Mouse (Mus musculus) hindbrain, embryonic 11.5 days (tissue): ENCODE results near the gene Sri. TPM values are rescaled to one million over a fixed set of nuclear protein-coding genes. Genes with fewer than 3 reads are reported as not detected.
"Not testable (repeated sequence)": the region's sequence is repeated elsewhere in the genome, so short reads cannot be mapped to it uniquely, and the experiment has no call there.

Source experiments
- ATAC-seq: fragments of 200-750 bp; cut with Nextera tagmentation; 2 replicates; pipeline ENCODE4 v1.8.0; 2017; ENCODE audit warnings: mild to moderate bottlenecking, moderate TSS enrichment, moderate library complexity; ENCODE audit not compliant: low FRiP score
- DNase-seq: peaks from one replicate; pipeline ENCODE4 v3.0.0-alpha.2; 2015; ENCODE audit warnings: low spot score
- H3K27ac ChIP-seq: fragments of 300-500 bp; sonication (generic); 2 replicates; pipeline ENCODE4 v1.5.1; 2014; ENCODE audit warnings: mild to moderate bottlenecking, low read depth, low read length
- H3K27me3 ChIP-seq: fragments of 300-500 bp; sonication (generic); 2 replicates; pipeline ENCODE4 v1.6.1; 2014; ENCODE audit warnings: mild to moderate bottlenecking, low read length, moderate library complexity, mixed read lengths; ENCODE audit not compliant: control insufficient read depth, insufficient read depth
- H3K36me3 ChIP-seq: fragments of 300-500 bp; sonication (generic); 2 replicates; pipeline ENCODE4 v1.6.1; 2014; ENCODE audit warnings: mild to moderate bottlenecking, low read length, moderate library complexity, mixed read lengths; ENCODE audit not compliant: control insufficient read depth, insufficient read depth
- H3K4me1 ChIP-seq: fragments of 300-500 bp; sonication (generic); replicated peaks from 2 replicates; pipeline ENCODE4 v1.6.1; 2014; ENCODE audit warnings: low read length, mixed read lengths; ENCODE audit not compliant: control insufficient read depth, insufficient read depth
- H3K4me2 ChIP-seq: fragments of 300-500 bp; sonication (generic); replicated peaks from 2 replicates; pipeline ENCODE4 v1.6.1; 2014; ENCODE audit warnings: mild to moderate bottlenecking, low read depth, low read length
- H3K4me3 ChIP-seq: fragments of 300-500 bp; sonication (generic); 2 replicates; pipeline ENCODE4 v1.5.1; 2014; ENCODE audit warnings: low read depth, low read length
- H3K9ac ChIP-seq: fragments of 300-500 bp; sonication (generic); 2 replicates; pipeline ENCODE4 v1.6.1; 2014; ENCODE audit warnings: low read depth, low read length
- H3K9me3 ChIP-seq: fragments of 300-500 bp; sonication (generic); 2 replicates; pipeline ENCODE4 v1.6.1; 2016; ENCODE audit warnings: low read length; ENCODE audit not compliant: control insufficient read depth
- WGBS: fragments of 180-500 bp; shearing (Covaris S2); extraction: QIAGEN DNeasy Blood & Tissue Kit; methylation state at CpG from one replicate; pipeline ENCODE4 v1.1.7; 2014; 5-methylcytosine and 5-hydroxymethylcytosine counted together
- polyA plus RNA-seq: library from polyadenylated mRNA; unstranded; fragments of >200 nt; fragmentation: Nextera tagmentation; extraction: Ambion mirVana; gene quantifications from 2 replicates; pipeline ENCODE4 v1.2.1, GENCODE M21; 2014

Gene Sri
- 183 and 187 TPM in 2 replicates for polyA plus RNA-seq

GRCm38 (mm10) chr5:8045855-8046254 lies at the start of gene Sri:
TSS of gene Sri (plus strand) at chr5:8046078.
- H3K9me3 ChIP-seq = no peaks in the 10 kb centered on the region
- 85% methylated on average over 6 of the region's 6 CpGs for WGBS
- no peaks in the 10 kb centered on the region for H3K27me3 ChIP-seq
- no peaks in the 10 kb centered on the region for H3K36me3 ChIP-seq
- H3K4me2 ChIP-seq = no peak within 1 kb of the TSS
- DNase-seq = no peak
- no peak within 1 kb of the TSS for H3K9ac ChIP-seq
- no peak within 1 kb of the TSS for H3K4me3 ChIP-seq
- ATAC-seq = no peak
- no peak within 1 kb of the TSS for H3K27ac ChIP-seq
- no peaks in the 10 kb centered on the region for H3K4me1 ChIP-seq

GRCm38 (mm10) chr5:7996401-7997044 lies 49.4 kb upstream of the Sri start:
- Histone ChIP-seq H3K4me1 (no peaks in the 10 kb centered on the region), H3K4me3 (no peak overlapping the region), H3K27ac (no peak overlapping the region), H3K9me3 (no peaks in the 10 kb centered on the region), H3K4me2 (no peak overlapping the region), H3K9ac (no peak overlapping the region), H3K27me3 (no peaks in the 10 kb centered on the region), H3K36me3 (no peaks in the 10 kb centered on the region)
- ATAC-seq (peak; percentile 48; the same call in 1 of the 2 replicates), DNase-seq (peak; percentile 41)
- WGBS = 60% methylated on average over 8 of the region's 8 CpGs

GRCm38 (mm10) chr5:7997086-7997485 lies 48.8 kb upstream of the Sri start:
- ATAC-seq (no peak), DNase-seq (no peak)
- WGBS = 87% methylated on average over 2 of the region's 2 CpGs
- Histone ChIP-seq H3K9ac (no peak overlapping the region), H3K27ac (no peak overlapping the region), H3K36me3 (no peaks in the 10 kb centered on the region), H3K9me3 (no peaks in the 10 kb centered on the region), H3K4me2 (no peak overlapping the region), H3K4me1 (no peaks in the 10 kb centered on the region), H3K4me3 (no peak overlapping the region), H3K27me3 (no peaks in the 10 kb centered on the region)

- no peak for DNase-seq
- H3K36me3 ChIP-seq = no peaks in the 10 kb centered on the region
- H3K4me3 ChIP-seq = no peak overlapping the region
- no peak for ATAC-seq
- WGBS = 87% methylated on average over 10 of the region's 10 CpGs
- no peaks in the 10 kb centered on the region for H3K4me1 ChIP-seq
- no peak overlapping the region for H3K9ac ChIP-seq
- no peak overlapping the region for H3K4me2 ChIP-seq
- no peaks in the 10 kb centered on the region for H3K27me3 ChIP-seq
- no peaks in the 10 kb centered on the region for H3K9me3 ChIP-seq
- no peak overlapping the region for H3K27ac ChIP-seq
These were observed 45.4 kb upstream of the Sri start for GRCm38 (mm10) chr5:8000466-8000865.

GRCm38 (mm10) chr5:8002827-8003226 lies 43.1 kb upstream of the Sri start:
- H3K36me3 ChIP-seq = no peaks in the 10 kb centered on the region
- no peak for DNase-seq
- H3K4me1 ChIP-seq = no peaks in the 10 kb centered on the region
- H3K4me3 ChIP-seq = no peak overlapping the region
- H3K27me3 ChIP-seq = no peaks in the 10 kb centered on the region
- ATAC-seq = no peak
- H3K27ac ChIP-seq = no peak overlapping the region
- H3K4me2 ChIP-seq = no peak overlapping the region
- no peak overlapping the region for H3K9ac ChIP-seq
- H3K9me3 ChIP-seq = no peaks in the 10 kb centered on the region

GRCm38 (mm10) chr5:8013276-8013675 lies 32.6 kb upstream of the Sri start:
- 91% methylated on average over 3 of the region's 3 CpGs for WGBS
- no peak overlapping the region for H3K27ac ChIP-seq
- no peaks in the 10 kb centered on the region for H3K9me3 ChIP-seq
- H3K9ac ChIP-seq = no peak overlapping the region
- H3K4me2 ChIP-seq = no peak overlapping the region
- DNase-seq (no peak), ATAC-seq (no peak)
- no peaks in the 10 kb centered on the region for H3K27me3 ChIP-seq
- no peak overlapping the region for H3K4me3 ChIP-seq
- H3K36me3 ChIP-seq = no peaks in the 10 kb centered on the region
- no peaks in the 10 kb centered on the region for H3K4me1 ChIP-seq

- not testable (repeated sequence) for H3K4me1 ChIP-seq, ATAC-seq, H3K4me3 ChIP-seq, H3K9me3 ChIP-seq, H3K9ac ChIP-seq, H3K27me3 ChIP-seq, H3K27ac ChIP-seq, DNase-seq, H3K36me3 ChIP-seq, H3K4me2 ChIP-seq
- WGBS = 94% methylated on average over 6 of the region's 6 CpGs
These were observed 11.3 kb upstream of the Sri start for GRCm38 (mm10) chr5:8034596-8034995.

- H3K4me3 ChIP-seq = no peak overlapping the region
- DNase-seq (no peak), ATAC-seq (no peak)
- WGBS = 90% methylated on average over 4 of the region's 4 CpGs
- H3K4me2 ChIP-seq = no peak overlapping the region
- H3K4me1 ChIP-seq = no peaks in the 10 kb centered on the region
- H3K27me3 ChIP-seq = no peaks in the 10 kb centered on the region
- no peaks in the 10 kb centered on the region for H3K9me3 ChIP-seq
- H3K36me3 ChIP-seq = no peaks in the 10 kb centered on the region
- H3K27ac ChIP-seq = no peak overlapping the region
- no peak overlapping the region for H3K9ac ChIP-seq
These were observed 7.9 kb downstream of the Sri start for GRCm38 (mm10) chr5:8053827-8054226.

- Histone ChIP-seq H3K27me3 (no peaks in the 10 kb centered on the region), H3K36me3 (no peaks in the 10 kb centered on the region), H3K4me1 (no peaks in the 10 kb centered on the region), H3K27ac (no peak overlapping the region), H3K4me2 (peak overlapping the region; percentile 67), H3K9ac (peak overlapping the region; percentile 85), H3K9me3 (no peaks in the 10 kb centered on the region), H3K4me3 (peak overlapping the region; percentile 74)
- DNase-seq = no peak
- ATAC-seq = peak; percentile 37
- WGBS = 46% methylated on average over 8 of the region's 8 CpGs
These were observed 9.8 kb downstream of the Sri start for GRCm38 (mm10) chr5:8055721-8056129.
